Mouse (Mus musculus): ENCODE results near the gene Nrxn3.
A peak's percentile ranks its signal among the peaks of the same experiment; 100 is the strongest.

The Nrxn3 gene

DNA sequence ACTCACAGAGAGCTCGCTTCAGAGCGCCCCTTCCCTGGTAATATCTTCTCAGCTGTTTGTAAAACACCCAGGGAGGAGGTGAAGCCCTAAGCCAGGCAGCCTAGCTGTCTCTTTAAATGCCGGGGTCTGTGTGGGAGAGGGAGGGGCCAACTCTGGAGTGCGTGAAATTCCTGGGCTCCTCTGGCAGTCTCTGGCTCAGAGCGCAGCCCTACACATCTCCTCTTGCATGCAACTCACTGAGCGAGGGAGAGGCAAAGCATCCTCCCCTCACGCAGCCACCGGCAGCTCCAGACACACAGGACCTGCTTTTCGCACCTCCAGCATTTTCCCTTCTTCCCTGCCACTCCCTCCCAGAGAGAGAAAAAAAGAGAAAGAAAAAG, at the start of gene Nrxn3:
TSS of gene Nrxn3 (plus strand) at position 186 of the 380 bp plus-strand sequence.
- peak; percentile 90 to 92 for DNase-seq (ENCODE audit: low spot score in 2 of 2)

- no peak for DNase-seq (ENCODE audit: low spot score in 2 of 2)
These were observed 18.4 kb upstream of the Nrxn3 start for GRCm38 (mm10) chr12:88704159-88704846.

DNA sequence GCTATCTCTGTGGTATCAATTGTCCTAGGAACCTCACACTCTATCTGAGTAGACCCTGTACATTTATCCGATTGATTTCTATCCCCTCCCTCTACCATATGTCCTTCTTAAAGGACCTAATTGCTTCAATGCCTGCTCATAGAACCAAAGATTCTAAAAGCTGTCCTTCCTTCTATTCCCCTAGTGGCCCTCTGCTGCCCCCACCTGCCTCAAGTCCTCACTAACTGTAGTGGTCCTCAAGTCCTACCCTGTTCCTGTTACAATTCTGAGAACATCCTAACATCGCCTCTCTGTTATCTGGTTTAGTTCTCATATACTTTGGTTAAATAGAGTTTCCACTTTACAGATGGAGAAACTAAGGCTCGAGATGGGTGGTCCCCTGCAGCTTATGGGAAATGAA, 16.7 kb upstream of the Nrxn3 start:
- no peak for DNase-seq (ENCODE audit: low spot score in 2 of 2)

- no peak for DNase-seq (ENCODE audit: low spot score in 2 of 2)
These were observed 14.9 kb upstream of the Nrxn3 start for GRCm38 (mm10) chr12:88707786-88708185.

DNA sequence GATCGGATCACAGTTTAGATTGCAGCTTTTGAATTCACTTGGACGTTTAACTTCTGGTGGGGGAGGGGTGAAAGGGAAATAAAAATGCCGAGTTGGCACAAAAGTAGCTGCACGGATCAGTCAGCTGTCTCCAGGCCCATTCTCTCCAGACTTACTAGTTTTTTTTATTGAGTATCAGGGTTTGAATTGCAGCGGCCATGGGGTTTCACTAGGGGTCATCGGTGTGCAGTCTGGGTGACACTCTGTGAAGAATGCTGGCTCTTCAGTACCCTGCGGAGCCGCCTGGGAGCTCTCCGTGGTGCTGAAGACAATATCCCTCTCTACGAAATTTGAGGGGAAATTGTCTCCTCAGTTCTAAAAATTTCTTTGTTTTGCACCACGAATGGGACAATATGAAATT, 13.5 kb upstream of the Nrxn3 start:
- DNase-seq (ENCODE audit: low spot score in 2 of 2): peak; percentile 55 to 67

DNA sequence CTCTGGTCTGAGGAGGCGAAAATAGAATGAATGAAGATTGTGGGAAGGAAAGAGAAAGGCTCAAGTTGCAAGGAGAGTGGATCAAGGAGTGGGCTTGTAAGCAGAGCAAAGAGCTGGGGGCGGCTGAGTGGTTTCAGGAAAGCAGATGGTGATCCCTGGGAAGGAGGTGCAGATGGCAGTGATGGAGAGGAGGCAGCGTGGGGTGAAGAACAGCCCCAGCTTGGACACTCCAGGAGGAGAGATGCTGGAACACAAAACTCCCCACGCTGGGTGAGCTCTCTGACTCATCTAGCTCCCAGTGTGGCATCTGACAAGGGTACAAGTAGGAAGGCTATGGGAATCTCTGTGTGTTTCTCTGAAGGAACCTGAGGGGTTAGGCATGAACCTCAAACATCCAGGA, 9.2 kb upstream of the Nrxn3 start:
- no peak for DNase-seq (ENCODE audit: low spot score in 2 of 2)

DNA sequence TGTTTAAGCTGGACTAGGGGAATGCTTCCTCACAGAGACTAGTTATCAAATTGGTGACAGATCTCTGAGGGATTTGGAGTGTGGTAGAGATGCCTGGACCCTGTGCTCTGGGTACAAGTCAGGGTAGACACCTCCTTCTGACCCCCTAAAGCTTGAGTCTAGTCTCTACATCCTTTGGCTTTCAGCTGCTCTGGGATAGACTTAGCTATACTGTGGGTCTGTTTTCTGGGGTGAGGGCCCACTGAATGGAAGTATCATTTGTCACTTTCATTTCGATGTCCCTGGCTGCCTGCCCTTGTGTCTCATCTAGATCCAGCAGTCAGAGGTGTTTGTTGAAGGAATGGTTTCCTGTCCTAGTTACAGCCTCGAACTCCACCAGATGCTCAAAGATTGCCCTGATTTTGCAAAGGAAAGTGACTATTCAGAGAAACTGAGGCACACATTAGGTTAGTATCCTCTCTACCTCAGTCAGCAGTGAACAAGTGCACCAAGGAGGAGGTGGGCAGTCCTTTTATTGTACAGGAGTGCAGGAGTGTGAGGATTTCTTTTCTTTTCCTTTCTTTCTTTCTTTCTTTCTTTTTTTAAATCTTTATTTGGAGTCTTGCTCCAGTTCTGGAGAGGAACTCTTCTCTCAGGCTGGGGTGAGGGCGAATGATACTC, 515 bp upstream of the Nrxn3 start:
- no peak for DNase-seq (ENCODE audit: low spot score in 2 of 2)

DNA sequence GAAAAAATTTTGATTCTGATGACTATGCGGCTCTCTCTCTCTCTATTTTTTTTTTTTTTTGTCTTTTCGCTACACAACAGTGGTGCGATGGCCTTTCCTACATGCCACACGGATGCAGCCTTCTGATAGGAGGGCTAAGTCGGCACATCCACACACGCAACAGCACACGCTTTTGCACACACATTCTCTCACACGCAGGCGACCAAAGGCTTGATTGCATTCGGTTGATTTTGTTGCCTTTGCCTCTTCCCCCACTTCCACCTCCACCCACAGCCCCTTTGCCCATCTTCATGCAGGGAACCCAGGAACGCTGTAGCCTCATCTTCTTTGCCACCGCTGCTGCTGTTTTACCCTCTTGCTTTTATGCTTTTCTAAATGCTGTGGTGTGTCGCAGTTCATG, 3.6 kb downstream of the Nrxn3 start:
- peak in 1 of 2 experiments; percentile 32 for DNase-seq (ENCODE audit: low spot score in 2 of 2)

DNA sequence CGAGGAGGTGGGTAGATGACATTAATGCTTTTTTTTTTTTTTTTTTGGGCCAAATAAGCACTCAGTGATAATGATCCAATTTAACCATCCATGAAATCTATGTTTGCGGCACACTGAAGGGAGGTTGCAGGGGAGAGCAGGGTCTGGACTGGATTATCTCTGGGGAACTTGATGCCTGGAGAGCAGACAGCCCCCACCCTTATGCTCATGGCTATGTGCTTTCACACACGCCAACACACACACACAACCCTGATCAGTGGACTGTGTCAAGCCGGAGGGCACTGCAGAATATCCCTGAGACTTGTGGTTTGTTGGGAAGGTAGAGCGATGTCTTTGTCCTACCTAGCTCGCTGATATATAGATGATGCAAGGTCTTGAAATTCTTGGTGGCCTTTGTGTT, 4.1 kb downstream of the Nrxn3 start:
- DNase-seq (ENCODE audit: low spot score in 2 of 2): no peak

- DNase-seq (ENCODE audit: low spot score in 2 of 2): no peak
These were observed 8.0 kb downstream of the Nrxn3 start for GRCm38 (mm10) chr12:88730720-88731119.

DNA sequence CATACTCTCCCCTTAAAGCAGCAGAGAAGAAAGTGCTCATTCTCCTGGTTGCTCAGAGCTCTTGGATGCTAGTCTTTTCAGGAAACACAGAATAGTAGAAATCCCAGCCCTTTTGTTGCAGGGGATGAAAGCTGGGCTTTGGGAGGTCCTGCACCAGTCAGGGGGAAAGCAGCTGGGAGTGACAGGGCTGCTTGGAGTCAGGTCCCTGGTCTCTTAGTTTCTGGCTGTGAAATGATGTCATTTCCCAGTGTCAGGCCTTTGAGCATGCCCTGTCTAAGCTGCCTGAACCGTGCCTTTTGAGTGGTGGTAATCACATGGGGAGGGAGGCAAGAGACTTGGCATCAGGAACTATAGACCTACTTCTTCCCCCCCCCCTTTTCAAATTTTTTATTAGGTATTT, 12.4 kb downstream of the Nrxn3 start:
- no peak for DNase-seq (ENCODE audit: low spot score in 2 of 2)

GRCm38 (mm10) chr12:88737081-88737480, 14.4 kb downstream of the Nrxn3 start:
- DNase-seq (ENCODE audit: low spot score in 2 of 2): no peak

GRCm38 (mm10) chr12:88738616-88739015, 15.9 kb downstream of the Nrxn3 start:
- no peak for DNase-seq (ENCODE audit: low spot score in 2 of 2)

DNA sequence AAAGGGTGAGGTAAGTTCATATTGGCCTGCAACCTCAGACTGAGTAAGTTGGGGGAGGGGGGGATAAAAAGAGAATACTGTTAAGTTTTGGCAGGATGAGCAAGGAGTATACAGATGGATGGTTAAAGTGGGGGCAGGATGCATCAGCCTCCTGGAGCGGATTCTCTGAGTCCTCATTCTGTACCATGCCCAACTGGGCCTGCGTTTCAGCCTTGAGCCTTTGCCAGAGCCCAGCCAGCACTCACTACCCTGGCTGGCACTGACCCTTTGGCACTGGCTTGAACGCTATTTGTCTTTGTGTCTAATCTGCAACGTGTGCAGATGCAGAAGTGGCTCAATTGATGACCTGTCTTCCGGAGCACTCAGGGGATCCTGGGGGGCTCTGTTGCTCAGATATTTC, 24.1 kb downstream of the Nrxn3 start:
- DNase-seq (ENCODE audit: low spot score in 2 of 2): peak; percentile 46 to 53

DNA sequence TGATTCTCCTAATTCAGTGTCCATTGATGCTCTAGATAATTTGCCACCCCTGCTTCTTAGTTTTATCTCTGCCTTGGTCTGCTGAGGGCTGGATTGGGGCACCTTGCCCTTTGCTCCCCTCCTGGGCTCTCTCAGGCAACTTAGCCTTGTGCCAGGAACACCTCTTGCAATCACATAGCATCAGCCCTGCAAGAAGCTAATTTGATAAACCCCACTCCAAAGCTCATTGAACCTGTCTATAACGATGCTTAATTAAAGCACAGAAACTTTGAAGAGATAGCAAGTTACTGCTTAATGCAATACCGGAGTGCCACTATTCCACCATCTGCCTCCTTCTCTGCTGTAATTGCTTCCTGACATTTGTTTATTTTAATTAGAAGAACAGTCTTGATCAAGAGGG, 42.1 kb downstream of the Nrxn3 start:
- no peak for DNase-seq (ENCODE audit: low spot score in 2 of 2)

GRCm38 (mm10) chr12:88774666-88775065, 52.0 kb downstream of the Nrxn3 start:
- DNase-seq (ENCODE audit: low spot score in 2 of 2): no peak

DNA sequence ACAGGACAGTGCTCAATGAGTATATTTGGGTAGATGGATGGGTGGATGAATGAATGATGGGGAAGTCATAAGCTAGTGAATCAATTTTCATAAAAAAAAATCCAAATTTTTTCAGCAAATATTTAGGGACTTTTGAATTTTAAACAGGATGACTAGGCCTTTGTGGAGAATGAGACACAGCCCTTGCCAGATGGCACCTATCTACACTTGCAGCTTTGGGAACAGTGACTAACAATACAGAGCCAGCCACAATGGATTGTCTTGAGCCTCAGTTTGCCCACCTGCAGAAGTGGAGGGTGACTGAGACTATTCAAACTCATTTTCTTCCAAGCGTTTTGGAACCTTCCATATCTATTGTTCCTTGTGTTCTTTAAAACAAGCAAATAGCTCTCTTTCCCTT, 55.4 kb downstream of the Nrxn3 start:
- DNase-seq (ENCODE audit: low spot score in 2 of 2): no peak

DNA sequence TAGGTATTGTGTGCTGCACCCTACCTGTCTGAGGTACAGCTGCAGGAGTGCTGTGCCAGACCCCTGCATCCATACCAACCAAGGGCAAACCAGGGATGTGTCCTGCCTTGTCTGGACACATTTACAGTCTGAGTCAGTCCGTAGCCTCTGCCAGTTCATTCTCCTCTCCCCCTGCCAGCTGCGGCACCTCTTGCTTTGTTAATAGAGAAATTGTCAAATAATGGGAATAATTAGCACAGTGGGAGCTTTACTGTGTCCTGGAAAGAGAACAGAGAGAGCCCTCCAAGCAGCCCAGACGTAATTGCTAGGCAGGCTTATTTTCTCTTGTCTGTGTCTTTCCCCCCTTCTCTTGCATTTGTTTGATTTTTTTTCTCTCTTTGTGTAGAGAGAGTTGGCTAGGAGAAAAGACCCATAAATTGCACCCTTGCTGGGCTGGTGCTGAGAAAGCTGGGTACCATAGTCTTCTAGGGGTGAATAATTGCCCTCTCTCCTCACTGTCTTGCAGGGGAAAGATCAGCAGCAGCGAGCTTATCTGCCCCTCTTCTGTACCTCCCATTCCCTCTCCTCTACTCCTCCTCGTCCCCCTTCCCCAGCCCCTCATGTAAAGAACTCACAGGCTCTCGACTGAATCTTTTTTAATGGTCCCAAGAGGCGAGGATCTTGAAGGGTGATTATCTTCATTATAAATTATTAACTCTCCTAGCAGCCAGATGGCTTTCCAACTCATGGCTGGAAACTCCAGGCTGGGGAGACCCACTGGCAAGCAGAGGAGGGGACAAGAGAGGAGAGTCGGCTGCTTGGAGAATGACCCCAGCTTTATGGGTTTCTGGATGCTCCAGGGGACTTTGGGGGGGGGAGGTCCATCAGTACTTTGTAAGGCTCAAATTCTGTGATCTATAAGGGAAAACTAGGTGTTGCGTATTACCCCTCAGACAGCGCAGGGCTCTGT, 61.8 kb downstream of the Nrxn3 start:
- no peak for DNase-seq (ENCODE audit: low spot score in 2 of 2)

- DNase-seq (ENCODE audit: low spot score in 2 of 2): no peak
These were observed 70.6 kb downstream of the Nrxn3 start for GRCm38 (mm10) chr12:88793314-88793713.

DNA sequence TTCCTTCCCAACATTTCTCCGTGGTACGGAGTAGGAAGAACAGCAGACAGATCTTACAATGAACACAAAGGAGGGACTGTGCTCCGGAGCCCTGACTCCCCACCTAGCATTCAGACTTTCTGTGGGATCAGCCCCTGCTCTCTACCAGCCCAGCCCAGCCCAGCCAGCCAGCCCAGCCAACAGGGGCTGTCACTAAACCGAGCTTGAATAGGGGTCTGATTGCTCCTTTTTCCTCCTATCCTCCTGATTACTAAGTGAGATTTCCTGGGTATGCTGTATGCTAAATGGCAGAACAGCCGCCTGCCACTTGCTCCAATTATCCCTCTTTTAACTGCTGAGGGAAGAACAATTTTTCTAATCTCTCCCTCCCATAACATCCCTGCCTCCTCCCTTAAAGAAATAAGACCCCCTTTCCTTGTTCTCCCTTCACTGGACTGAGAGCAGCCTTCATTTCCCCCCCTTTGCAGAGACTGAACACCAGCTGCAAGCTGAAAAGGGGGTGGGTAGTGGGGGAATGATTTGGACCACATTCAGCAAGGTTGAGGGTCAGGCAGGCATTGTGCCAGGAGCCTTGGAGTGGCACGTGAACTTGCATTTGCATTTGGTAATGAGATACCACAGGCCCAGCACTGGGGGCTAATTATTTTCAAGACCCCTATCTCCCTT, 78.4 kb downstream of the Nrxn3 start:
- peak; percentile 72 to 76 for DNase-seq (ENCODE audit: low spot score in 2 of 2)

GRCm38 (mm10) chr12:88801656-88802007, 79.0 kb downstream of the Nrxn3 start:
- no peak for DNase-seq (ENCODE audit: low spot score in 2 of 2)

- no peak for DNase-seq (ENCODE audit: low spot score in 2 of 2)
These were observed 86.3 kb downstream of the Nrxn3 start for GRCm38 (mm10) chr12:88808947-88809346.
